Mouse (Mus musculus): ENCODE data around the gene Mgst2. TPM values are rescaled to one million over a fixed set of nuclear protein-coding genes. Genes with fewer than 3 reads are reported as not detected.

Gene Mgst2
- total RNA-seq, 2 experiments from 2014 or later = 10.2 to 77.0 TPM

GRCm38 (mm10) chr3:51729109-51729918, 69.2 kb downstream of the Mgst2 start:
- ATAC-seq (replicated peaks; ENCODE audit: low FRiP score, poor library complexity, severe bottlenecking) = 0 out of 2 replicates have a peak, but pooled peaks have one; percentile 15

GRCm38 (mm10) chr3:51730662-51731061, 70.5 kb downstream of the Mgst2 start:
- no peak for ATAC-seq (replicated peaks; ENCODE audit: low FRiP score, poor library complexity, severe bottlenecking)

- ATAC-seq (replicated peaks; ENCODE audit: low FRiP score, poor library complexity, severe bottlenecking) = no peak
Measured at GRCm38 (mm10) chr3:51731949-51732636, 71.9 kb downstream of the Mgst2 start.

Other genes starting within 250 kb of the Mgst2 start
- 27.2 and 38.0 TPM in 2 replicates for gene Naa15, start 245.2 kb upstream of the Mgst2 start, total RNA-seq (2015; ENCODE audit: low replicate concordance)
- 42.0 and 49.9 TPM in 2 replicates for gene Naa15, start 245.2 kb upstream of the Mgst2 start, total RNA-seq (2017; ENCODE audit: low replicate concordance)
- 0.38 and 1.9 TPM in 2 replicates for gene Rab33b, start 176.4 kb upstream of the Mgst2 start, total RNA-seq (2015; ENCODE audit: low replicate concordance)
- gene Rab33b, start 176.4 kb upstream of the Mgst2 start, total RNA-seq (2017; ENCODE audit: low replicate concordance) = 1.3 TPM in 2 replicates
- gene Setd7, start 99.5 kb upstream of the Mgst2 start, total RNA-seq (2015; ENCODE audit: low replicate concordance) = 7.5 and 9.8 TPM in 2 replicates
- gene Setd7, start 99.5 kb upstream of the Mgst2 start, total RNA-seq (2017; ENCODE audit: low replicate concordance) = 4.3 and 7.7 TPM in 2 replicates

All from erythroblast, adult 5-6 weeks (primary cell).